Mouse (Mus musculus) embryonic facial prominence, embryonic 10.5 days (tissue): Measurements from ENCODE around the gene Dusp27. TPM values are rescaled to one million over a fixed set of nuclear protein-coding genes. Genes with fewer than 3 reads are reported as not detected.

Experiments used
- DNase-seq: peaks from one replicate; pipeline ENCODE4 v3.0.0-alpha.2; 2017; ENCODE audit warnings: low spot score
- H3K27ac ChIP-seq: fragments of 300-500 bp; sonication (generic); replicated peaks from 2 replicates; pipeline ENCODE4 v1.5.1; 2016; ENCODE audit warnings: mild to moderate bottlenecking
- H3K27me3 ChIP-seq: fragments of 300-500 bp; sonication (generic); replicated peaks from 2 replicates; pipeline ENCODE4 v1.6.1; 2016; ENCODE audit warnings: low read depth, mild to moderate bottlenecking; ENCODE audit not compliant: poor library complexity, severe bottlenecking
- H3K36me3 ChIP-seq: fragments of 300-500 bp; sonication (generic); replicated peaks from 2 replicates; pipeline ENCODE4 v1.6.1; 2016; ENCODE audit warnings: mild to moderate bottlenecking, moderate library complexity
- H3K4me1 ChIP-seq: fragments of 300-500 bp; sonication (generic); 2 replicates; pipeline ENCODE4 v1.6.1; 2016
- H3K4me3 ChIP-seq: fragments of 300-500 bp; sonication (generic); 2 replicates; pipeline ENCODE4 v1.5.1; 2016; ENCODE audit warnings: mild to moderate bottlenecking, moderate library complexity
- H3K9me3 ChIP-seq: fragments of 300-500 bp; sonication (generic); 2 replicates; pipeline ENCODE4 v1.6.1; 2016; ENCODE audit warnings: mild to moderate bottlenecking
- WGBS: fragments of 180-500 bp; shearing (Covaris S2); methylation state at CpG from one replicate; pipeline ENCODE4 v1.1.7; 2016; 5-methylcytosine and 5-hydroxymethylcytosine counted together
- polyA plus RNA-seq: library from polyadenylated mRNA; unstranded; fragments of >200 nt; fragmentation: Nextera tagmentation; extraction: Ambion mirVana; gene quantifications from 2 replicates; pipeline ENCODE4 v1.2.1, GENCODE M21; 2016

Dusp27 gene
- polyA plus RNA-seq, 1 experiment from 2014 or later = 2.5 TPM

- Histone ChIP-seq H3K27me3 (no peaks in the 10 kb centered on the region), H3K9me3 (no peaks in the 10 kb centered on the region), H3K4me1 (peaks cover 17% of the 10 kb centered on the region), H3K36me3 (no peaks in the 10 kb centered on the region), H3K27ac (no peak overlapping the region; the same call in 1 of the 2 replicates), H3K4me3 (no peak overlapping the region)
- WGBS = 72% methylated on average over 19 of the region's 19 CpGs
- DNase-seq = no peak
Measured at GRCm38 (mm10) chr1:166088446-166089170, 39.1 kb downstream of the Dusp27 start.

- H3K9me3 ChIP-seq = no peaks in the 10 kb centered on the region
- no peak overlapping the region for H3K4me3 ChIP-seq
- H3K4me1 ChIP-seq = no peaks in the 10 kb centered on the region
- WGBS = 82% methylated on average over 6 of the region's 6 CpGs
- no peak for DNase-seq
- no peak overlapping the region for H3K27ac ChIP-seq
- H3K27me3 ChIP-seq = no peaks in the 10 kb centered on the region
- H3K36me3 ChIP-seq = no peaks in the 10 kb centered on the region
Measured at GRCm38 (mm10) chr1:166077052-166077735, 50.5 kb downstream of the Dusp27 start.

DNA sequence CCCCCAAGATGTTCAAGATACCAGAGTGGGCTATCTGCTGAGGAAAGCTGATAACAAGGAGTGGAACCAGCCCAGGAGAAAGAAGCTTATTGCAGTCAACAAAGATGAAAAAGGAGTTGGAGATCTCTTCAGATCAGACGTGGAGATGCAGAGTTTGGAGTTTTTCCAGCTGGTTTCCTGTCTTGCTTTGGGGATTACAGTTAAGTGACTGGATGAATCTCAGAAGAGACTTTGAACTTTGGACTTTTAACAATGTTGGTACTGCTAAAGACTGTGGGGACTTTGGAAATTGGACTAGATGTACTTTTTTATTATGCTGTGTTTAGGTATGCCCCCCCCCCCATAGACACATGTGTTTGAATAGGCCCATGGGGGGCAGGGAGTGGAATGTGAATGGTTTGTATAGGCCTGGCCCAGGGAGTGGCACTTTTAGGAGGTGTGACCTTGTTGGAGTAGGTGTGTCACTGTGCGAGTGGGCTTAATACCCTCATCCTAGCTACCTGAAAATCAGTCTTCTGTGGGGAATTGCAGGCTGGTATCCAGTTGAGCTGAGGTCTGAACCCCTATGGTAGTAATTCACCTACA lies 59.8 kb downstream of the Dusp27 start:
- no peak overlapping the region for H3K4me3 ChIP-seq
- DNase-seq = no peak
- H3K27ac ChIP-seq = no peak overlapping the region
- H3K4me1 ChIP-seq = peaks cover 11% of the 10 kb centered on the region
- H3K36me3 ChIP-seq = no peaks in the 10 kb centered on the region
- WGBS = 78% methylated on average over 2 of the region's 2 CpGs
- 0 out of 2 replicates have a peak, but pooled peaks cover 2% of the 10 kb centered on the region for H3K9me3 ChIP-seq
- H3K27me3 ChIP-seq = no peaks in the 10 kb centered on the region

- Histone ChIP-seq H3K4me1 (peaks cover 12% of the 10 kb centered on the region), H3K36me3 (no peaks in the 10 kb centered on the region), H3K9me3 (no peaks in the 10 kb centered on the region), H3K4me3 (no peak overlapping the region), H3K27me3 (no peaks in the 10 kb centered on the region; the same call in 1 of the 2 replicates), H3K27ac (no peak overlapping the region)
- WGBS = 96% methylated on average over 3 of the region's 3 CpGs
- no peak for DNase-seq
Measured at GRCm38 (mm10) chr1:166063870-166064269, 63.9 kb downstream of the Dusp27 start.

- no peak overlapping the region for H3K27ac ChIP-seq
- H3K27me3 ChIP-seq = peaks cover 9% of the 10 kb centered on the region; the same call in 1 of the 2 replicates
- H3K4me1 ChIP-seq = peaks cover 13% of the 10 kb centered on the region
- no peak overlapping the region for H3K4me3 ChIP-seq
- DNase-seq = no peak
- no peaks in the 10 kb centered on the region for H3K9me3 ChIP-seq
- H3K36me3 ChIP-seq = no peaks in the 10 kb centered on the region
- 80% methylated on average over 3 of the region's 3 CpGs for WGBS
Measured at GRCm38 (mm10) chr1:166061532-166061931, 66.2 kb downstream of the Dusp27 start.

DNA sequence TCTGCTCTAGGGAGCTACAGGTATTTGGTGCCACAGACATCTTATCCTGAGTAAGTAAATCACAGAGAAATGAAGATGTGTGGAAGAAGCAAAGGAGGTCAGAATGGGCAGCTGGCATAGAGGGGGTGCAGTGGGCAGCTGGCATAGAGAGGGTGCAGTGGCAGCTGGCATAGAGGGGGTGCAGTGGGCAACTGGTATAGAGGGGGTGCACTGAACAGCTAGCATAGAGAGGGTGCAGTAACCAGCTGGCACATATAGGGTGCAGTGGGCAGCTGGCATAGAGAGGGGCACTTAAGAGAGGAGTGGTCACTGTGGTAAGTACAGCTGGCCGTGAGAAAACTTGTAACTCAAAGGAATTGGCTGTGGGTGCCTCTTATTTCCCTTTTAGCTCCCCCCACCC lies 67.3 kb downstream of the Dusp27 start:
- Histone ChIP-seq H3K27ac (no peak overlapping the region), H3K36me3 (no peaks in the 10 kb centered on the region), H3K4me1 (peaks cover 24% of the 10 kb centered on the region), H3K4me3 (no peak overlapping the region), H3K9me3 (no peaks in the 10 kb centered on the region), H3K27me3 (peaks cover 19% of the 10 kb centered on the region)
- WGBS = 71% methylated on average over 1 of the region's 1 CpGs
- no peak for DNase-seq

GRCm38 (mm10) chr1:166056098-166056756 lies 71.5 kb downstream of the Dusp27 start:
- DNase-seq = no peak
- 0 out of 2 replicates have a peak overlapping the region, but pooled peaks have one; percentile 13 for H3K4me3 ChIP-seq

DNA sequence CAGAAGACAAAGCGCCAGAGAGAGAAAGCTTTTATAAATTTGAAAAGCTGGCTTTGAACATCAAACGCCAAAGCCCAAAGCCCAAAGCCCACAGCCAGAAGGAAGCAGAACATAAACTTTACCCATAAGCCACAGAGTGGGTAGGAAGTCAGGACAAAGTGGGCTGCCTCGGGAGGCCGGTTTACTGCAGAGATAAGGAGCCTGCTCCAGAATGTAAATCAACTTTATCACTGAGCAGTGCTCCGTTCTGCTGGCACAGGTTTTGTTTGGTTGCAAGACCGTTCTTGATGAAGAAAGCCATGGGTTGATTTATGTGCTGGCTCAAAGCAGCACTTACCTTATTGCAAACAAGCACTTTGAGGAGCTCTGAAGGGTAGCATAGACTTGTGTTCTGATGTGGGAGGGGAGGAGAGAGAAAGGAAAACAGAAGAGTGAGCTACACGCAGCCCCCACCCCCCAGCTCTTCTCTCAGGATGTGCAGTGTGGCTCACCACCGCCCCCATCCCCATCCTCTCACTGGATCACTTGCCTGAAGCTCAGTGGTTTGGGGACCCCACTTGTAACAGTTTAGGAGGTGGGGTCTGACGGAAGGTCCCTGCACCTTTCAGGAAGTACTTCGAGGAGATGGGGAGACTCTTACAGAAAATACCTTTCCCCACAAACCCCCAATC lies 74.3 kb downstream of the Dusp27 start:
- Histone ChIP-seq H3K9me3 (no peaks in the 10 kb centered on the region), H3K27ac (no peak overlapping the region), H3K27me3 (peaks cover 55% of the 10 kb centered on the region), H3K36me3 (no peaks in the 10 kb centered on the region), H3K4me1 (peaks cover 33% of the 10 kb centered on the region), H3K4me3 (no peak overlapping the region)
- 49% methylated on average over 10 of the region's 10 CpGs for WGBS
- DNase-seq = no peak

More at GRCm38 (mm10) chr1:166056098-166056756, 71.5 kb downstream of the Dusp27 start:
- Histone ChIP-seq H3K27me3 (peaks cover 40% of the 10 kb centered on the region), H3K4me1 (peaks cover 20% of the 10 kb centered on the region), H3K27ac (no peak overlapping the region), H3K36me3 (no peaks in the 10 kb centered on the region), H3K9me3 (no peaks in the 10 kb centered on the region)
- 22% methylated on average over 9 of the region's 9 CpGs for WGBS

DNA sequence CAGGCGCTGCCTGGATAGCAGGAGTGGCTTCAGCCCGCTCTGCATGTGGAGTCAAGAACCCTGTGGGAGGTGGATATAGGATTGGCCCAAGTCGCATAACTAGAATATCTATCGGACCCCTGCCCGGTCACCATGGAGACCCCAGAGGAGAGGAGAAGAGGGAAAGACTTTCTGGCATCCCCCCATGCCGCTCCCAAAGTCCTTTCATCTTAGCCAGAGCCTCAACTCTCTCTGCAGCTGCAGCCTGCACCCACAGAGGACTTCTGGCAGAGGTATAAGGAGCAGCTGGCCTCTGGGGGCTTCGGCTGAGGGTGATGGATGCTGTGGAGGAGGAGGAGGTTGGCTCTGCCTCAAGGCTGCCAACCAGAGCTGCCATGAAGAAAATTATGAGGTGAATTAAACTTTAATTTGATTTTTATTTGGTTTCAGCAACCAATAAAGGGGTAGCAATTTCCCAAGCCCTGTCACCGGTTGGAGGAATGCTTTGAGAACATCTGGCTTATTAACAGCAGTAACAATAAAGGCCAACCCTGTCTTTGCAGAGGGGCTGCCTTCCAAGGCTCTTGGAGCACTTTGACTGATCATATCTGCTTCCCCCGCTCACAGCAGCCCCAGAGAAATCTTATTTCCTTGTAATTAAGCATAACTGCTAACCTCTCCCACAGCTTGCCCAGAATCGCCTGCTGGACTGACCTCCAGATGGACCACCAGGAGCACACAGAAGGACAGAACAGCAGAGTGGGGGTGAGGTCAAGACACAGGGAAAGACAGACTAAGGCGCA lies 78.5 kb downstream of the Dusp27 start:
- Histone ChIP-seq H3K9me3 (no peaks in the 10 kb centered on the region), H3K4me3 (peak overlapping the region; percentile 62), H3K4me1 (peaks cover 59% of the 10 kb centered on the region), H3K27me3 (peaks cover 55% of the 10 kb centered on the region), H3K36me3 (no peaks in the 10 kb centered on the region), H3K27ac (peak overlapping the region; percentile 71)
- DNase-seq = peak; percentile 62
- WGBS = 13% methylated on average over 11 of the region's 11 CpGs

- no peaks in the 10 kb centered on the region for H3K9me3 ChIP-seq
- peak overlapping the region; percentile 62 for H3K4me3 ChIP-seq
- H3K27me3 ChIP-seq = peaks cover 47% of the 10 kb centered on the region
- under 1% methylated on average over 23 of the region's 23 CpGs for WGBS
- peaks cover 64% of the 10 kb centered on the region for H3K4me1 ChIP-seq
- H3K36me3 ChIP-seq = no peaks in the 10 kb centered on the region
- DNase-seq = peak; percentile 48
- H3K27ac ChIP-seq = peak overlapping the region; percentile 71
Measured at GRCm38 (mm10) chr1:166048230-166048911, 79.4 kb downstream of the Dusp27 start.
